In genomic region chr2:117444671-117445070, GRCm38 (mm10) we compare ENCODE assay signal across 10 mouse cellular contexts.
DNase-seq lines count a peak whose midpoint lies in the region; ATAC-seq and TF ChIP-seq lines count a peak whose summit lies in the region.
"Had no signal": no experiment of that assay in that cellular context is flagged by ENCODE, and none has a peak within 500 bp of the region (broad histone marks: within the 10 kb centered on the region; RNA-seq: fewer than 3 reads in every experiment).

No protein-coding gene starts in this region.

- peak; percentile 40 for TF ChIP-seq CTCF in left cerebral cortex, adult 2 months (IDR thresholded peaks at IDR 0.05)

- intact Hi-C loops in left cerebral cortex, adult 2 months (cut with DNase I) = no loop called here
- intact Hi-C loops in left cerebral cortex, postnatal 14 days (cut with DNase I) = loop anchor here (10.0 kb wide), 1 partner anchor 550 kb away; no protein-coding TSS in a partner anchor

- H3K27ac ChIP-seq in left cerebral cortex, adult 2 months = no peak overlapping the region
- H3K27ac ChIP-seq: heart, embryonic 15.5 days had no signal

- DNase-seq in cerebellum, postnatal 10 days = peak; percentile 56 to 61
- DNase-seq in cerebellum, adult 9-10 months = no peak
- no peak for DNase-seq in left cerebral cortex, adult 2 months (ENCODE audit: extremely low spot score in 1 of 2, low spot score in 2 of 2)
- no peak for DNase-seq in left cerebral cortex, postnatal 14 days (ENCODE audit: low spot score in 2 of 2)
- DNase-seq in adrenal gland, adult 2 months = peak; percentile 21
- DNase-seq in kidney, postnatal 4 days = peak; percentile 66 to 70
- DNase-seq in spleen, adult 18-20 months = peak; percentile 23 to 60

- no peak for ATAC-seq in erythroid progenitor cell, adult 5-6 weeks (replicated peaks; ENCODE audit: low FRiP score, poor library complexity, severe bottlenecking)

- no peak overlapping the region for H3K4me3 ChIP-seq in left cerebral cortex, adult 2 months
- H3K4me3 ChIP-seq: heart, embryonic 15.5 days; myocyte had no signal

Comparison
In these comparisons a context has a peak if more than half of its experiments do, and no peak if none do; other contexts are left out.
1. DNase-seq: peak in cerebellum, postnatal 10 days (2 of 2), adrenal gland, adult 2 months (single experiment), kidney, postnatal 4 days (2 of 2) and spleen, adult 18-20 months (2 of 2); none in cerebellum, adult 9-10 months (single experiment), left cerebral cortex, adult 2 months (0 of 2) and left cerebral cortex, postnatal 14 days (0 of 2).